Mouse (Mus musculus) C2C12 (cell line): ENCODE measurements at regions not wholly inside any gene's neighbourhood (a gene's known extent, or its start where the extent isn't known, plus 50 kb on each side); places are given as distances from the start of the nearest gene placed in this dataset.

Experiments
- CTCF ChIP-seq: IDR thresholded peaks from one replicate; pipeline ENCODE4 v1.5.1; 2011; ENCODE audit not compliant: control insufficient read depth, insufficient read depth, insufficient read length
- USF1 ChIP-seq: IDR thresholded peaks from one replicate; pipeline ENCODE4 v1.6.1; 2011; ENCODE audit warnings: low read depth, mild to moderate bottlenecking, control low read depth, moderate library complexity

DNA sequence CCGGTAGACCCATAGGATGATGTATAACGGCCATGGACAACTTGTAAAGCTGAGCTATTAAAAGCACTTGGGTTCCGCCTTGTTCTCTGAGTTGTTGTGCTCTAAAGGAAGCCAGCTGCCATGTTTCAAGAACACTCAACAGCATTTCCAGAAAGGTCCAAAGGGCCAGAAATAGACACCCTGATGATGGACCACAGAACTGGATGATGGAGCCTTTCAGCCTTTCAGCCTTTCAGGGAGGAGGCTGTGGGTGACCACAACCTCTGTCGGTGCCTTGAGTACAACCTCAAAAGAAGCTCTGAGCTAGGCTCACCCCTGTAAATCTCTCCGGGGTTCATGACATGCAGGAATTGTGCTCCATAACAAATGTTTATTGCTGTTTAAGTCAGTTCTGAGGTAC lies 259.3 kb downstream of the Sv2b start:
- TF ChIP-seq CTCF (no peak), USF1 (no peak)
